Comparison of ENCODE assay signal across 8 mouse cellular contexts in the genomic region with DNA sequence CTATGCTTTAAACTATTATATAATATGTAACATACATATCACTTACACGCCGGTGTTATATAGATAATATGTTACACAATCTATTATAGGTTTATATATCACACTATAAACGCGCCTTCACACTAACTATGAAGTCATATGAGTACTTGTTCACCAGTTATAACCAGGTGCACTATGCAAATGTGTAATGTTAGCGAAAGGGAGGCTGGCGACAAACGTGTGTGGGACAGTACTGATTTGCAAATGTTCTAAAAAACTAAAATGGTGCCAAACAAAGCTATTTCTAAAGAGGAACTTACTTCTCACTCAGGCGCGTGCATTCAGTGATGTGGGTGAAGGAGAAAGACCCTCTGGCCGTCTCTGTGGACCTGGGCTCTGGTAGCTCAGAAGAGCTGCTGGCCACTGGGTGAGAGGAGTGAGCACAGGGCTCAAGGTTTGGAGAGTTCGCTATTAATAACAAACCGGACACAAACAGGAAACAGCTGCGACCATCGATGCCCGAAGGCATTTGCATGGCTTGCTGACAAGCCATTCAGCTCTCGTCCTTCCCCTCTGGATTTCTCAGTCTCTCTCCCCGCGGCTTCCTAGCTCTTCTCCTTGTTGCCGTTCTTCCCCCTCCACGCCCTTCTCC. TPM values are rescaled to one million over a fixed set of nuclear protein-coding genes. Genes with fewer than 3 reads are reported as not detected.
DNase-seq lines count a peak whose midpoint lies in the region; ATAC-seq and TF ChIP-seq lines count a peak whose summit lies in the region.

No protein-coding gene starts in this region.

- H3K9me3 ChIP-seq in CH12.LX (replicated peaks; ENCODE audit: low read length): peaks cover 6% of the 10 kb centered on the region

- H3K36me3 ChIP-seq in CH12.LX (replicated peaks in 1 of 2; ENCODE audit: control insufficient read depth in 1 of 2, insufficient read depth in 1 of 2, low read length in 1 of 2): no peaks in the 10 kb centered on the region

- TF ChIP-seq CTCF in CH12.LX (conservative IDR thresholded peaks at IDR 0.05 in 1 of 2, IDR thresholded peaks at IDR 0.05 in 1 of 2; ENCODE audit: low read depth in 2 of 2, low read length in 2 of 2): no peak

- no peaks in the 10 kb centered on the region for H3K27me3 ChIP-seq in CH12.LX (replicated peaks)

- H3K9ac ChIP-seq in CH12.LX (ENCODE audit: insufficient read depth, low read depth): no peak overlapping the region

- TF ChIP-seq POLR2A in CH12.LX (IDR thresholded peaks at IDR 0.05; ENCODE audit: low read depth, low read length): no peak

- peak overlapping the region; percentile 84 for H3K4me2 ChIP-seq in CH12.LX (ENCODE audit: insufficient read depth, low read depth, poor library complexity, severe bottlenecking)

- peak; percentile 38 to 40 for ATAC-seq in hematopoietic stem cell, adult 5-6 weeks (replicated peaks in 1 of 2; ENCODE audit: insufficient read depth in 1 of 2, low FRiP score in 2 of 2, low TSS enrichment in 1 of 2, low read depth in 1 of 2, poor library complexity in 2 of 2, severe bottlenecking in 2 of 2)
- no peak for ATAC-seq in erythroblast, adult 5-6 weeks (replicated peaks; ENCODE audit: low FRiP score, poor library complexity, severe bottlenecking)
- ATAC-seq in frontal cortex, adult (ENCODE audit: low TSS enrichment): no peak; the same call in 1 of the 2 replicates

- TF ChIP-seq EP300 in CH12.LX (IDR thresholded peaks at IDR 0.05; ENCODE audit: low read length): peak; percentile 62

- in situ Hi-C loops in CH12.LX (cut with MboI; ENCODE audit: low pct_ligation_motif_present, low pct_unique_long_range_greater_than_20kb, low sequenced_read_pairs): no loop called here

- intact Hi-C loops in gastrocnemius, postnatal 14 days (cut with DNase I; ENCODE audit: low total_unique reads): no loop called here

- H3K79me2 ChIP-seq in CH12.LX (replicated peaks; ENCODE audit: control insufficient read depth, extremely low read depth, insufficient read depth, poor library complexity, severe bottlenecking): no peaks in the 10 kb centered on the region

- H3K4me3 ChIP-seq in CH12.LX (replicated peaks in 1 of 3; ENCODE audit: low read depth in 2 of 3, low read length in 2 of 3, poor library complexity in 1 of 3): peak overlapping the region in 2 of 3 experiments; percentile 8 to 12

- TF ChIP-seq RAD21 in CH12.LX (IDR thresholded peaks at IDR 0.05; ENCODE audit: low read depth, low read length): no peak

- peaks cover 8 to 35% of the 10 kb centered on the region in 2 experiments for H3K4me1 ChIP-seq in CH12.LX (ENCODE audit: control insufficient read depth in 1 of 2, insufficient read depth in 2 of 2)

- peak; percentile 36 for DNase-seq in gastrocnemius, postnatal 14 days
- DNase-seq in gastrocnemius, postnatal 4 days (ENCODE audit: low spot score in 2 of 2): no peak
- peak; percentile 81 for DNase-seq in CH12.LX (ENCODE audit: extremely low read depth)
- DNase-seq in lung, postnatal 4 days: peak; percentile 54 to 67
- DNase-seq in adrenal gland, postnatal 10 days: no peak

- dilution Hi-C loops in CH12.LX (cut with MboI; ENCODE audit: extremely low pct_ligation_motif_present, extremely low pct_unique_long_range_greater_than_20kb, low sequenced_read_pairs): no loop called here

- H3K27ac ChIP-seq in CH12.LX (ENCODE audit: insufficient read depth, low read depth): peak overlapping the region; percentile 72

TF ChIP-seq in CH12.LX, 34 proteins besides CTCF, POLR2A, EP300 and RAD21:
- TF ChIP-seq TCF12 (IDR thresholded peaks at IDR 0.05; ENCODE audit: low read depth, low read length) (peak; percentile 75), BHLHE40 (IDR thresholded peaks at IDR 0.05; ENCODE audit: low read depth, low read length) (peak; percentile 82), MEF2A (IDR thresholded peaks at IDR 0.05; ENCODE audit: borderline replicate concordance, low read depth, low read length) (peak; percentile 93), E2F4 (IDR thresholded peaks at IDR 0.05; ENCODE audit: insufficient replicate concordance, low read depth, low read length) (no peak), ETS1 (conservative IDR thresholded peaks at IDR 0.05; ENCODE audit: low read depth, low read length) (peak; percentile 84)

RNA-seq across cellular contexts. Expression of gene Scaf11, which starts 13.8 kb away (rescaled TPM):
- total RNA-seq in gastrocnemius, postnatal 14 days (2021): 10 to 100 TPM; 32.5 to 34.2 TPM
- total RNA-seq in gastrocnemius, postnatal 4 days (2021): 10 to 100 TPM; 60.6 to 69.7 TPM
- total RNA-seq in CH12.LX (2012; rRNA removed) (57.2 and 63.9 TPM in 2 replicates), CH12.LX (2014; rRNA removed) (59.8 and 66.6 TPM in 2 replicates)
- 88.0 and 92.0 TPM in 2 replicates for polyA plus RNA-seq in CH12.LX (2012; ENCODE audit: insufficient read length, low read depth)
- total RNA-seq in hematopoietic stem cell, adult 5-6 weeks (2017): 139 and 141 TPM in 2 replicates
- 10 to 100 TPM; 65.7 to 78.4 TPM for total RNA-seq in adrenal gland, postnatal 10 days (2021)
- total RNA-seq in erythroblast, adult 5-6 weeks (2015; ENCODE audit: low replicate concordance): 42.6 and 44.4 TPM in 2 replicates
- total RNA-seq in erythroblast, adult 5-6 weeks (2017; ENCODE audit: low replicate concordance): 59.1 and 82.2 TPM in 2 replicates

Comparison
In these comparisons a context has a peak if more than half of its experiments do, and no peak if none do; other contexts are left out.
1. DNase-seq: peak in gastrocnemius, postnatal 14 days (single experiment), CH12.LX (single experiment) and lung, postnatal 4 days (2 of 2); none in gastrocnemius, postnatal 4 days (0 of 2) and adrenal gland, postnatal 10 days (single experiment).
2. ATAC-seq: peak in hematopoietic stem cell, adult 5-6 weeks (2 of 2); none in erythroblast, adult 5-6 weeks (single experiment) and frontal cortex, adult (single experiment).